Mouse (Mus musculus) G1E (cell line): ENCODE data around the gene Ptpra. TPM values are rescaled to one million over a fixed set of nuclear protein-coding genes. Genes with fewer than 3 reads are reported as not detected.

Source experiments
- ATAC-seq: 2 replicates; pipeline ENCODE4 v1.8.0; 2016; ENCODE audit warnings: mild to moderate bottlenecking; ENCODE audit not compliant: insufficient number of reproducible peaks, poor library complexity, low FRiP score, severe bottlenecking; ENCODE audit errors: extremely low read depth
- DNase-seq: peaks from one replicate; pipeline ENCODE4 v3.0.0; 2012; ENCODE audit warnings: low spot score
- H3K27me3 ChIP-seq: 2 replicates; pipeline ENCODE4 v1.6.1; 2012; ENCODE audit warnings: mild to moderate bottlenecking, low read length, inconsistent platforms; ENCODE audit not compliant: insufficient read depth
- H3K36me3 ChIP-seq: replicated peaks from 2 replicates; pipeline ENCODE3; 2012; ENCODE audit warnings: mild to moderate bottlenecking, inconsistent platforms
- H3K4me1 ChIP-seq: 2 replicates; pipeline ENCODE4 v1.6.1; 2012; ENCODE audit warnings: low read depth, low read length, inconsistent platforms, mixed read lengths; ENCODE audit not compliant: insufficient read depth
- H3K4me3 ChIP-seq: 2 replicates; pipeline ENCODE4 v1.5.1; 2012; ENCODE audit warnings: low read depth, mild to moderate bottlenecking, inconsistent platforms, low read length, moderate library complexity, mixed read lengths
- H3K9me3 ChIP-seq: replicated peaks from 2 replicates; pipeline ENCODE4 v1.6.1; 2012; ENCODE audit warnings: inconsistent platforms
- CTCF ChIP-seq: IDR thresholded peaks from 2 replicates; pipeline ENCODE4 v1.5.1; 2012; ENCODE audit warnings: low read depth, low read length, inconsistent platforms, mixed read lengths
- GATA1 ChIP-seq: IDR thresholded peaks from 2 replicates; pipeline ENCODE4 v1.6.1; 2012; ENCODE audit warnings: borderline replicate concordance, low read length, inconsistent platforms, mixed read lengths
- GATA2 ChIP-seq: IDR thresholded peaks from 2 replicates; pipeline ENCODE4 v1.6.1; 2012; ENCODE audit warnings: low read depth, low read length, inconsistent platforms, borderline replicate concordance
- POLR2AphosphoS5 ChIP-seq: IDR thresholded peaks from 2 replicates; pipeline ENCODE4 v1.6.1; 2012; ENCODE audit warnings: low read depth, low read length, inconsistent platforms; ENCODE audit not compliant: insufficient replicate concordance
- TAL1 ChIP-seq: conservative IDR thresholded peaks from 2 replicates; pipeline ENCODE4 v1.6.1; 2012; ENCODE audit warnings: low read depth, low read length, inconsistent platforms, mixed read lengths
- polyA plus RNA-seq: library from polyadenylated mRNA; stranded (reverse); fragments of >175 nt; gene quantifications from 2 replicates; pipeline ENCODE4 v1.2.3, GENCODE M21; 2012
- total RNA-seq, 2 experiments: library from RNA; stranded (forward) in 1 of 2; stranded (reverse) in 1 of 2; fragments of 200-1000 nt in 1 of 2; fragments of >200 nt in 1 of 2; fragmentation: Nextera tagmentation in 1 of 2; gene quantifications; 2 replicates each; pipeline ENCODE4 v1.2.3; 2014 to 2017

Gene Ptpra
- total and polyA plus RNA-seq, 3 experiments = 22.6 to 119 (median 97.7) TPM

DNA sequence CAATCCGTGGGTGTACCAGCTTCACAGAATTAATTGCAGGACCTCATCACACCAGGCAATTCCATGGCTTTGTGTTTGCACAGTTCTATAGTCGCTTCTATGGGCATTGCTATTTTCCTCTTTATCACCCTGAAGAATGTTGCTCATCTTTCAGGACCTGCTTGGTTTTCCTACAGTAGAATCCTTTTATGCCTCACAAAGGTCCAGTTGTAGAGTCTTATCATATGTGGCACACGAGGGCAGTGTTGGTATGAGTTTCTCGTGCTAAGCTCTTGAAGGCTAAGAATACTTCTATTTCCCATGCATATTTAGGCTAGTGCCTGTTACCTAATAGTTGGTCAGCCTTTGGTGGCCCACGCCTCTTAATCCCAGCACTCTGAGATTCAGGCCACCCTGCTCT is 25.0 kb upstream of the Ptpra start:
- Histone ChIP-seq H3K4me3 (peak overlapping the region; percentile 90), H3K27me3 (no peaks in the 10 kb centered on the region), H3K4me1 (peaks cover 57% of the 10 kb centered on the region)

DNA sequence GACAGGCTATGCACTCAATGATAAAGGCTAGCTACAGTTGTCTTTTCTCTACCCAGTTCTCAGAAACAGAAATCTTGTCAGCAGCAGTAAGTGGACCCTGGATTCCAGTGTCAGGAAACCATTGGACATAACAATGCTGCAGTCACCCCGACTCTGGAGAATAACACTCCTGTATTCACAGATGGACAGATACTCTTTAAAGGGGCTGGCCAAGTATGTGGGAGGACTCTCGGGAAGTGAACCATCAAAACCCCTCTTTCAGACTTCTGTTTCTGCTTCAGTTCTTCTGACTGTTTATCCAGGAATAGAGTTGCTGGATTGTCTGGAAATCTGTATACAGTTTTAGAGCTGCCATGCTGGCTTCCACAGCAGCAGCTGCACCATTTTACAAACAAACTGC is 20.2 kb upstream of the Ptpra start:
- no peaks in the 10 kb centered on the region for H3K9me3 ChIP-seq
- H3K36me3 ChIP-seq = peaks cover 72% of the 10 kb centered on the region
- no peaks in the 10 kb centered on the region for H3K27me3 ChIP-seq
- peaks cover 37% of the 10 kb centered on the region for H3K4me1 ChIP-seq
- ATAC-seq (no peak), DNase-seq (no peak)
- TF ChIP-seq POLR2AphosphoS5 (no peak), GATA2 (no peak), TAL1 (no peak), GATA1 (no peak), CTCF (no peak)
- no peak overlapping the region for H3K4me3 ChIP-seq

More for the DNA sequence above, 25.0 kb upstream of the Ptpra start:
- no peaks in the 10 kb centered on the region for H3K9me3 ChIP-seq
- peaks cover 63% of the 10 kb centered on the region for H3K36me3 ChIP-seq
- DNase-seq (peak; percentile 23), ATAC-seq (no peak)
- no peak for TF ChIP-seq GATA1

DNA sequence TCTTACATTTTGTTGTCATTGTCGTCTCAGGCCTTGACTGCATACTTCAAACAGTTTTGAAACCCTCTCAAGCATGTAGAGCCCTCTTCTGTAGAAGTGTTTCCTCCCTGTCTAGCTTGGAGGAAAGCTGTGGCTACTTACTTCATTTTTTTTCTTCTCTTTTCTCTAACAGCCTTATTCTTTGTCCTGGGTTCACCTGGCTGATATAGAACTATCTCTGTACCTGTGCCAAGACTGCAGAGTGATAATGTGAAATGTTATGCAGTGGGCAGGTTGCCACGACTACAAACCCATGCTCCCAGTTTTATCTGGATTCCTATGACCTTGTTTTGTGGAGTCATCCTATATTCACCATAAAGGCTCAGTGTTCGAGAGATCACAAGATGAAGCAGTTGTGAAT is 19.6 kb upstream of the Ptpra start:
- Histone ChIP-seq H3K4me1 (peaks cover 31% of the 10 kb centered on the region), H3K27me3 (no peaks in the 10 kb centered on the region), H3K36me3 (peaks cover 74% of the 10 kb centered on the region), H3K9me3 (no peaks in the 10 kb centered on the region), H3K4me3 (no peak overlapping the region)
- DNase-seq (no peak), ATAC-seq (no peak)
- TF ChIP-seq CTCF = no peak
- no peak for TF ChIP-seq POLR2AphosphoS5
- TF ChIP-seq TAL1 = no peak
- TF ChIP-seq GATA2 = no peak
- no peak for TF ChIP-seq GATA1

DNA sequence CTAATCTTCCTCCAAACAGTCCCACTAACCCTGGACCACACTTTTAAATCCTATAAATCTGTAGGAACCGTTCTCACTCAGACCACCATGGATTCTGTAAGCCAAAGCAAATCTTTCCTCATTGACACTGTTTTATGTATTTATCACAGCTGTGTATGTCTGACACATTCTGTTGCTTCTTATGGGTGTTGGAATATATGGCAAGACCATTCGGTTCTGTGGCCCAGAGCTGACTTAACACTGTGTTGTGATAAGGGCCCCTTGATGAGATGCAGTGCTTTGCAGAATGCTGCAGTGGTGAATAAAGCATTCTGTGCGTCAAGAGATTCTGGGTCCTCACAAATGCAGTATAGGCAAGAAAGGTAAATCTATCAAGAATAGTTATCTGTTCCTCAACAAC is 17.9 kb upstream of the Ptpra start:
- DNase-seq (no peak), ATAC-seq (no peak)
- Histone ChIP-seq H3K36me3 (peaks cover 72% of the 10 kb centered on the region), H3K4me1 (peaks cover 27% of the 10 kb centered on the region), H3K4me3 (no peak overlapping the region), H3K27me3 (no peaks in the 10 kb centered on the region), H3K9me3 (no peaks in the 10 kb centered on the region)
- no peak for TF ChIP-seq CTCF
- no peak for TF ChIP-seq GATA2
- no peak for TF ChIP-seq TAL1
- no peak for TF ChIP-seq GATA1
- no peak for TF ChIP-seq POLR2AphosphoS5

DNA sequence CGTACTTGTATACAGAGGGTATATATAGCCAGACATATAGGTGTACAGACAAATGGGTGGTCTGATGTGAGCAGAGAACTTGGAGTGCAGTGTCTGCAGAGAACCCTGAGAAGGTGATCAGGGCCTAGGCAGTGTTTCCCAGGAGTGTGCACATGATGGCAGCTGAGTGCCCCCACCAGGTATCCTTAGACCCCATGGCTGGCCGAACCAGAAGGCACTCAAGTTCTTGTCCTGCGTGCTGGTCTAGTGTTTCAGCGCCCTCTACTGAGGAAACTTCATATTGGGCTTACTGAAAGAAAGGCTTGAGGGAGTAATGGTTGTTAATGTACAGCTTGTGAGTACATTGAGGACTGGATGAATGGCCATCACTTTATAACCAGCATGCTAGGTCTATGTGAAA is 16.9 kb upstream of the Ptpra start:
- TF ChIP-seq CTCF = peak; percentile 26
- TF ChIP-seq TAL1 = no peak
- TF ChIP-seq POLR2AphosphoS5 = no peak
- no peak for TF ChIP-seq GATA1
- TF ChIP-seq GATA2 = no peak
- H3K4me3 ChIP-seq = no peak overlapping the region
- no peaks in the 10 kb centered on the region for H3K9me3 ChIP-seq
- DNase-seq (peak; percentile 19), ATAC-seq (no peak)
- H3K36me3 ChIP-seq = peaks cover 73% of the 10 kb centered on the region
- H3K27me3 ChIP-seq = no peaks in the 10 kb centered on the region
- peaks cover 19% of the 10 kb centered on the region for H3K4me1 ChIP-seq

DNA sequence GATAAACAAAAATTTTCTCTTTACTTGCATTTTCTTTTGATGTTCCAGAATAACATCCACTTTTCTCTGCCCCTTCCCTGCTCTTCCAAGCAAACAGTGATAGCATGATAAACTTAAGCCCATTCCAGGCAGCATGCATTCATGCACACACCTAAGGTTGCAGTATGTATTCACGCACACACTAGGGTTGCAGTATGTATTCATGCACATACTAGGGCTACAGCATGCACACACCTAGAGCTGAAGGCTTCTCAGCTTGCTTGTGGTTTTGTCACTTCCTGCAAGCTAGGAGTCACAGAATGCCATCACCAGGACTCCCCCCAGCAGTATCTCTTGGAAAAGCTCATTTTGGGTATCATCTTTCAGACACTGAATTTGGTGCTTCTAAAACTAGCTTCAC is 13.3 kb upstream of the Ptpra start:
- no peaks in the 10 kb centered on the region for H3K27me3 ChIP-seq
- peaks cover 10% of the 10 kb centered on the region for H3K4me1 ChIP-seq
- DNase-seq = no peak
- TF ChIP-seq GATA1 = no peak
- no peak for TF ChIP-seq POLR2AphosphoS5
- TF ChIP-seq CTCF = no peak
- no peak for TF ChIP-seq GATA2
- TF ChIP-seq TAL1 = no peak
- H3K4me3 ChIP-seq = no peak overlapping the region
- H3K36me3 ChIP-seq = peaks cover 82% of the 10 kb centered on the region
- no peak for ATAC-seq
- no peaks in the 10 kb centered on the region for H3K9me3 ChIP-seq

DNA sequence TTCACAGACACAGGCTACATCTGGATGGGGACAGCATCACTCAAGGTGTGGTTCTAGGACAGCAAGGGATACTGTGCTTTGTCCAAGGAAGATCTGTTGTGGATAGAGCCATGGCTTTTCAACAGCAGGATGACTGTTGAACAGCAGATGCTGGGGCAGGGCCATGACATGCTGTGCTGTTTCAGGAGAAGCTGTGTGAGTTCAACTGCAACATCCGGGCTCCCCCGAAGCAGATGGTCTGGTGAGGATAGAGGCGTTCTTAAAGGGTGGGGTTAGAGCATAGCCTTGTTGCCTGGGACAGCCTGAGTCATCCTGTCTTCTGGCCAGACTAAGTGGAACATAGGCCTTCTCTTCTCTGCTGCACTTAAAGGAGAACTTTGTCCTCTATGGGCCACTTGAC is 11.2 kb upstream of the Ptpra start:
- no peaks in the 10 kb centered on the region for H3K9me3 ChIP-seq
- H3K4me1 ChIP-seq = peaks cover 3% of the 10 kb centered on the region
- DNase-seq = no peak
- no peak overlapping the region for H3K4me3 ChIP-seq
- no peaks in the 10 kb centered on the region for H3K27me3 ChIP-seq
- TF ChIP-seq GATA1 (no peak), GATA2 (no peak), CTCF (no peak), POLR2AphosphoS5 (no peak)
- ATAC-seq = no peak
- H3K36me3 ChIP-seq = peaks cover 83% of the 10 kb centered on the region
